Mouse (Mus musculus) liver, embryonic 18 days (tissue): ENCODE data around the gene Ccl26. TPM values are rescaled to one million over a fixed set of nuclear protein-coding genes. Genes with fewer than 3 reads are reported as not detected.

ENCODE experiments used
- polyA plus RNA-seq: library from polyadenylated mRNA; depleted of rRNA; stranded (reverse); fragments of >200 nt; gene quantifications from 2 replicates; pipeline ENCODE4 v1.2.3, GENCODE M21; 2012; rRNA removed

Ccl26 gene
- not detected in 2 replicates for polyA plus RNA-seq

DNA sequence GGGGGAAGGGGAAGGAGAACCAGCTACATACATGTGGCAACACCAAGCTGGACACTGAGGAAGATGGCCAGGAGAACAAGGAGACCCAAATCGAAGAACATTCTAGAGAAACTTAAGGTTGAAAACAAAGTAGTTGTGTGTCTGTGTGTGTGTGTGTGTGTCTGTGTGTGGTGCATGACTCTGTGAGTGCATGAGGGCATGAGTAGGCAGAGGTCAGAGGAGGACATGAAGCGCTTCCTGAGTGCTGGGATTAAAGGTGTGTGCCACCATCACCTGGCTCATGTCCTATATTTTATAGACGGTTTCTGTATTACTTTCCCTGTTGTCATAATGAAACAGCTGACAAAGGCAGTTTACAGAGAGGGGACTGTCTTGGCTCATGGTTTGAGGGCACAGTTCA is at the start of gene Ccl26:
TSS of gene Ccl26 (minus strand) at position 101 of the 400 bp plus-strand sequence.

DNA sequence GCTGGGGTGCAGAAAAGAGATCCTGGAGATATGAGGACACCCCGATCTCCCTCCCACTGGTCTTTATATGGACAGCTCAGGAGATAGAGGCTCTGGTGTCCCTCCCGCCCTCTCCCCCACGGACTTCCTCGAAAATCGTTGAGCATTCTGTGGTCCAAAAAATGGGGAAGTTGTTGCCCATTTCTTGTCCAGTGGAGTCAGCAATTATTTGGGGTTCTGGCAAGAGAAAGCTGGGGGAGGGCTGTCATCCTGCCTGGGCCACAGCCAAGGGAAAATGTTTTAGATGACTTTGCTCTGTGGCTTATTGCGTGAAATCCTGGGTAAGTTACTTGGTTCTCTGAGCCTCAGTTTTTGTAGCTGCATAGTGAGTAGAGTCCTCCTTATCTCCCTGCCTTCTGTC is 9.6 kb upstream of the Ccl26 start, which contains the start of gene Ccl24:
TSS of gene Ccl24 (minus strand) at position 44 of the 400 bp plus-strand sequence.

DNA sequence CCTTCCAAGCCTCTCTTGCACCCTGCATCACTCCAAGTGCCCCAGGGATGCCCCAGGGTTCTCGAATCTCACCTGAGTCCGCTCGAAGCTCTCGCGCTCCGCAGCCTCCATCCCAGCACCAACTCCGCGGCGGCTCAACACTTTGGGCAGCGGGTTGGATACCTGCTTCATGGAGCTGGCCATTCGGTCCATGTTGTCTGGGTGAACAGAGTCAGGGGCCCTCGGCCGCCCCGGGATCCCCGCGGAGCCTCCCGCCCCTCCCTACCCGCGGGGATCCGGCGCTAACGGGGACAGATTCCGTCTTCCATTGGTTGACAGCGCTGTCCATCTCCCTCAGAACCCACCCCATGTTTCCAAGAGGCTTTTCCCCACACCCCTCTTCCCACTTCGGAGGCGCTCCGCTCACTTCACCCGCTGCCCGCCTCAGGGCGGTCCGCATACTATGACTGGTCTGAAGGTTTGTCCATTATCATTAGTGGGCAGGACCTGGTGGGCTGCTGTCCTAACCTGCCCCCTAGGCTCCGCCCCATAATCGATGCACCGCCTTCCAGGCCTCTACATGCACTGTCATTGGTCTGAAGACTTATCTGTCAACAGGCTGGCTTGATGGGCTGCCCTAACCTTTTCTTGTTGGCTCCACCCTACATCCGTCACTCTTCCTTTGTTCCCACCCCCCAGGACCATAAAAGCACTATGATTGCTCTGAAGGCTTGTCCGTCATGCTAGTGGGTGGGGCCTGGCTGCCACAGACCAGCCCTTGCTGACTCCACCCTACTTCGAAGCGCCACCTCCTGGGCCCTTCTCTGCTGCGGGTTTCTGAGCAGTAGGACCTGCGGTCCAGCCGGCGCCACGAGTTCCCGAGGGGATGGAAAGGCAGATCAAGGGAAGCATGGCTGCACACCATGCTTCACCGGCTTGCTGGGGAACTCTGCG is 18.2 kb downstream of the Ccl26 start, which contains the start of gene Hip1:
TSS of gene Hip1 (minus strand) at position 256 of the 933 bp plus-strand sequence.

Other genes with a start within 250 kb of the Ccl26 start
- gene Fkbp6, start 213.5 kb downstream of the Ccl26 start, polyA plus RNA-seq, result 0.07 TPM in 1 of 2 replicates, not detected in the other
- not detected in 2 replicates for gene Trim50, start 210.3 kb downstream of the Ccl26 start, polyA plus RNA-seq
- gene Nsun5, start 193.6 kb downstream of the Ccl26 start, polyA plus RNA-seq, result 9.6 and 9.8 TPM in 2 replicates
- 3.0 and 3.6 TPM in 2 replicates for gene Pom121, start 169.0 kb downstream of the Ccl26 start, polyA plus RNA-seq
- 2.8 and 3.3 TPM in 2 replicates for gene Hip1, start 18.4 kb downstream of the Ccl26 start, polyA plus RNA-seq
- 10.4 and 22.5 TPM in 2 replicates for gene Ccl24, start 9.5 kb upstream of the Ccl26 start, polyA plus RNA-seq
- 5.5 and 7.7 TPM in 2 replicates for gene Rhbdd2, start 69.0 kb upstream of the Ccl26 start, polyA plus RNA-seq
- 137 and 194 TPM in 2 replicates for gene Por, start 106.5 kb upstream of the Ccl26 start, polyA plus RNA-seq
- 9.3 and 10.8 TPM in 2 replicates for gene Tmem120a, start 180.9 kb upstream of the Ccl26 start, polyA plus RNA-seq
- gene Styxl1, start 214.8 kb upstream of the Ccl26 start, polyA plus RNA-seq, result 0.12 and 0.13 TPM in 2 replicates
- gene Mdh2, start 214.9 kb upstream of the Ccl26 start, polyA plus RNA-seq, result 216 and 219 TPM in 2 replicates
- 0.01 TPM in 2 replicates for gene Srrm3, start 243.3 kb upstream of the Ccl26 start, polyA plus RNA-seq